ENCODE assay signal across 9 mouse cellular contexts in the genomic region with DNA sequence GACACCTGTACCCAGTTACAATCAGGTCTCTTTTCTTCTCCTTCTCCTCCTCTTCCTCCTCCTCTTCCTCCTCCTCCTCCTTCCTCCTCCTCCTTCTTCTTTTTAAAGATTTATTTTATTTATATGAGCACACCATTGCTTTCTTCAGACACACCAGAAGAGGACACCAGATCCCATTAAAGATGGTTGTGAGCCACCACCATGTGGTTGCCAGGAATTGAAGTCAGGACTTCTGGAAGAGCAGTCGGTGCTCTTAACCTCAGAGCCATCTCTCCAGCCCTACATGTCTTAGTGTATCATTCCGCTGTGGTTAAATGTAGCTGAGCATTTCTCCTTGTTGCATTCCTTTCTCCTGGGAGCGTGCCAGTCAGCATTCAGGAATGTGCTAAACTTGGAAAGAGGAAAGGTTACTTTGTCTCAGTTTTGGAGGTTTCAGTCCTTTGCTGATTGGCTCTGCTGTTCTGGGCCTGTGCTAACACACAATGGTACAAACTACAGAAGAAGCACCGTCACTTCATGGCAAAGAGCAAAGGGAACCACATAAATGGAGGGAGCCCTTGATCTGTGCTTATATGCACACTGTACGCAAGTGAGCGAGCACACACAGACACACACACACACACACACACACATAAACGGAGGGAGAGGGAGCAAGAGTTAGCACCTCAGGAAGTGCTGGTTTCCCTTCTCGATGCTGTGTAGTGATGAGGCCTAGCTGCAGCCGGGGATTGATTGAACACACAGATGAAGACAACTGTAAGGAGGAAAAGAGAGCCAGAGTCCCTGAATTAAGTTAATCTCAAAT. TPM values are rescaled to one million over a fixed set of nuclear protein-coding genes. Genes with fewer than 3 reads are reported as not detected.
DNase-seq lines count a peak whose midpoint lies in the region; ATAC-seq lines count a peak whose summit lies in the region.
"Had no signal": no experiment of that assay in that cellular context is flagged by ENCODE, and none has a peak within 500 bp of the region (broad histone marks: within the 10 kb centered on the region; RNA-seq: fewer than 3 reads in every experiment).

No protein-coding gene starts in this region.

- intact Hi-C loops in heart, postnatal 10 days (cut with DNase I) = no loop called here

- ATAC-seq in megakaryocyte progenitor cell, adult 5-6 weeks (replicated peaks; ENCODE audit: poor library complexity) = no peak; the same call in 1 of the 2 replicates
- ATAC-seq in granulocyte monocyte progenitor cell, adult 5-6 weeks (replicated peaks; ENCODE audit: poor library complexity, severe bottlenecking) = no peak
- no peak for ATAC-seq in frontal cortex, adult (ENCODE audit: low TSS enrichment)

- DNase-seq in 416B (ENCODE audit: low read depth) = peak; percentile 46
- peak; percentile 97 for DNase-seq in NIH3T3 (ENCODE audit: low read depth)
- DNase-seq in heart, postnatal 10 days = peak; percentile 59 to 73
- peak; percentile 20 for DNase-seq in lung, postnatal 25 days (ENCODE audit: low spot score)
- DNase-seq in cerebellum, postnatal 36 days = no peak

RNA-seq across cellular contexts. Expression of gene Itsn2, which starts 33.8 kb away (rescaled TPM):
- 10 to 100 TPM; 47.0 to 47.3 TPM for total RNA-seq in heart, postnatal 10 days (2021)
- total RNA-seq in megakaryocyte progenitor cell, adult 5-6 weeks (2015) = 78.3 and 94.5 TPM in 2 replicates
- total RNA-seq in megakaryocyte progenitor cell, adult 5-6 weeks (2017) = 123 and 143 TPM in 2 replicates
- total RNA-seq in granulocyte monocyte progenitor cell, adult 5-6 weeks (2014; fragmentation: Nextera tagmentation) = 61.0 and 119 TPM in 2 replicates
- 117 and 145 TPM in 2 replicates for total RNA-seq in granulocyte monocyte progenitor cell, adult 5-6 weeks (2017)

RNA-seq across cellular contexts. Expression of gene Gm3625, which starts 34.0 kb away (rescaled TPM):
- not detected for total RNA-seq in heart, postnatal 10 days (2021)
- total RNA-seq in megakaryocyte progenitor cell, adult 5-6 weeks (2015) = not detected in 2 replicates
- total RNA-seq in megakaryocyte progenitor cell, adult 5-6 weeks (2017) = not detected in 2 replicates
- not detected in 2 replicates for total RNA-seq in granulocyte monocyte progenitor cell, adult 5-6 weeks (2014; fragmentation: Nextera tagmentation)
- not detected in 2 replicates for total RNA-seq in granulocyte monocyte progenitor cell, adult 5-6 weeks (2017)
- total RNA-seq: heart, adult 2 months had no signal

Comparison
In these comparisons a context has a peak if more than half of its experiments do, and no peak if none do; other contexts are left out.
1. DNase-seq: peak in 416B (single experiment), NIH3T3 (single experiment), heart, postnatal 10 days (2 of 2) and lung, postnatal 25 days (single experiment); none in cerebellum, postnatal 36 days (0 of 2).